Mouse (Mus musculus): ENCODE results near the gene Slc25a34. TPM values are rescaled to one million over a fixed set of nuclear protein-coding genes. Genes with fewer than 3 reads are reported as not detected.
A peak's percentile ranks its signal among the peaks of the same experiment; 100 is the strongest.

The Slc25a34 gene
- total RNA-seq, 2 experiments from 2014 or later: 1.8 to 3.2 TPM

DNA sequence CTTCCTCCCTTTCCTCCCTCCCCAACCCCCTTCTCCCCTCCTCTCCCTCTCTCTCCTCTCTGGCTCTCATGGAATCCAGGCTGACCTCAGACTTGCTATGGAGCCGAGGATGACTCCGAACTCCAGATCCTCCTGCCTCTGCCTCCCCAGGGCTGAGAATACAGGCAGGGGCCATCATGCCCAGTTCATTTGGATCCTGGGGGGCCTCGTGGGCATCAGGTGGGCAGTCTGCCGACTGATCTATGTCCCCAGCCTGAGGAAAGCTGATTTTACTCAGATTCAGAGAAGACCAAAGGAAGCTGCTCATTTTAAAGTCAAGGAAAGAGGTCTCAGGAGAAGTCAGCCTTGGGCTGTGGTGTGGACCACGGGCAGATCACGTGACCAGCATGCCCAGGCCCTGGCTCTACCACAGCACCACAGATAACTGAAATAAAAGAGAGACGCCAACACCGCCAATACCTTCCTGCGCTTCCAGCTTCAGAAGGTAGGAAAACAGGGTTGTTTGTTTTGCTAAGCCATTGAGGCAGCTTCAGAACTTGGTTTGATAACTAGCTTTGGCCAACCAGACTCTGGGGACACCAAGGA is 4.2 kb downstream of the Slc25a34 start:
- DNase-seq (ENCODE audit: extremely low spot score in 1 of 2, low spot score in 1 of 2): no peak

DNA sequence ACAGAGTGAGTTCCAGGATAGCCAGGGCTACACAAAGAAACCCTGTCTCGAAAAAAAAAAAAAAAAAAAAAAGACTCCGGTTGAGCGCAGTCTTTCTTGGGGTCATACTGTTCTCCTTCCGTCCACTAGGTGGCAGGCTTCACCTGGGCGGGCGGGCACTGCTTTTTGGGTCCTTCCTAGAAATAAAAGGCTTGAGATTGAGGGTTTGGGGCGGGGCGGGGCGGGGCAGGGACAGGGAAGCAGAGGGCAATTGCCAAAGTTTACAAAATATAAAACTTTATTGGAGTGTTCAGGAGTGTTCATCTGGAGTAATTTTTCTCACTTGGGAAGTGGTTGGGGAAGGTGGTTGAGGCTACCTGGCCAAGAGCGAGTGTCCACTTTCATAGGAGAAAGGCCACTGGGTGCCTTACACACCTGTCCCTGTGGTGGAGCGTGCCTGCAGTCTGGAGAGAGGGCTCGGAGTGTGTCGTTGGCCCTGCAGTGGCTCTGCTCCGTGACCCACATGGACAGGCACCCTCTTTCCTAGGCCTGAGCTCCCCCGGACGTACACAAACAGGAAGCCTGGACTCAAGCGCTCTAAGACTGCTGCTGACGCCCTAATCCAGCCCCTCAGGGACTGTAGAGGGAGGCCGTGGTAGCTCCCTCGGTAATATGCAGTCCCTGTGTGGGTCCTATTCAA is 4.9 kb downstream of the Slc25a34 start, which contains the start of gene Tmem82:
Gene Tmem82, minus strand, starts transcription at position 69 of the 679 bp plus-strand sequence.
- peak; percentile 36 to 57 for DNase-seq (ENCODE audit: extremely low spot score in 1 of 2, low spot score in 1 of 2)

DNA sequence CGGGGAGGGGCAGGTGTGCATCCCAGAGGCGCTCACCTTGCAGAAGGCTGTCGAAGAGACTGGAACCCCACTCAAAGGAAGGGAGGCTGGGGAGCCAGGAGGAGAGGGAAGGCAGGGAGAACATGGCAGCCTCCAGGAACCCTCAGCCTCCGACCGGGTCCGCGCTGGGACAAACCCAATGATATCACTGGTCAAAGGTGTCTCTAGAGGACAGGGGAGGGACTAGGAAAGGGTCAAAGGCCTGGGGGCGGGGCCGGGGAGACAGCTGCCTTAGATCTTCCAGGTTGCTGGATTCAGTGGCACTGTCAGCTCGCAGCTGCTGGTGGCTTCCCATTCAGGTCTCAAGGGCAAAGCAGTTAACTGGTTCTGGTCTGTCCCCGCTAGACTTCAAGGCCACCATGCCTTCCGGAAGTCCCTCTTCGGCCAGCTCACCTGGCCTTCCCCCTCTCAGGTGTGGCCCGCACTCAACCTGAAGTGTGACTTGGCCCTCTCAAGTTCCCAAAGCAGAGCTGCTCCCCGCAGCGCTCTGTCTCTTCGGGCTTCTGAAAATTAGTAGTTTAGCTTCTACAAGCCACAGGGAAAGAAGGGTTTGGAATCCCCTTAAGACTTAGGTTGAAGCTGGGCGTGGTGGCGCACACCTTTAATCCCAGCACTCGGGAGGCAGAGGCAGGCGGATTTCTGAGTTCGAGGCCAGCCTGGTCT is 5.6 kb downstream of the Slc25a34 start:
- no peak for DNase-seq (ENCODE audit: extremely low spot score in 1 of 2, low spot score in 1 of 2)

DNA sequence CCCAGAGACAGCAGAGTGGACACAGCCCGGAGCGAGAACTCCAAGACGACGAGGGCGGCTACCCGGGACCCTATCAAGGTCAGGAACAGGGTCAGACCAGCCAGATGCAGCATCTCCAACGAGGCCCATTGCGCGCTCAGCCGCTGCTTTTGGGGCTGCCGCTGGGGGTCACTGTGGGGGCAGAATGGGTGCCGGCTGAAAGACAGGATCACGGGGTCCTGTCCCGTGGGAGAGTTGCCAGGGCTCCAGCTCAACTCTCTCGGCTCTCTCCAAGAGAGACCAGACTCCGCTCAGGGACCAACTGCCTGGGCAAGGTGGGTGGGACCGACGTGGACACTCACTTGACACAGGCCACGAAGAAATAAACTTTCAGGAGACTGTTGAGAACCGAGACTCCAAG is 6.3 kb downstream of the Slc25a34 start:
- DNase-seq (ENCODE audit: extremely low spot score in 1 of 2, low spot score in 1 of 2): peak in 1 of 2 experiments; percentile 61

DNA sequence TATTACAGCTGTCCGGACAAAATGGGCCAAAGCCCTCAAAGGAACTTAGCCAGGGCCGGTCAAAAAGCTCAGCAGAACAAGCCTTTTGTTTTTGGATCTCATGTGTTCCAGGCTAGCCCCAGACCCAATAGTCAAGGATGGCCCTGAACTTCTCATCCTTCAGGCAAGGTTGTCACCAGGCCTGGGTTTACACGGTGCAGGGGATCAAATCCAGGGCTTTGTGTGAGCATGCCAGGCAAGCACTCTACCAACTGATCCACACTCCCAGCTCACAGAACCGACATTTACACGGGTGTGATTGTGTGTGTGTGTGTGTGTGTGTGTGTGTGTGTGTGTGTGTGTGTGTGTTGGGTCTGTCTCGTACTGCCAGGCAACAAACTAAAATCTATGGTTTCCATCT is 6.8 kb downstream of the Slc25a34 start:
- no peak for DNase-seq (ENCODE audit: extremely low spot score in 1 of 2, low spot score in 1 of 2)

DNA sequence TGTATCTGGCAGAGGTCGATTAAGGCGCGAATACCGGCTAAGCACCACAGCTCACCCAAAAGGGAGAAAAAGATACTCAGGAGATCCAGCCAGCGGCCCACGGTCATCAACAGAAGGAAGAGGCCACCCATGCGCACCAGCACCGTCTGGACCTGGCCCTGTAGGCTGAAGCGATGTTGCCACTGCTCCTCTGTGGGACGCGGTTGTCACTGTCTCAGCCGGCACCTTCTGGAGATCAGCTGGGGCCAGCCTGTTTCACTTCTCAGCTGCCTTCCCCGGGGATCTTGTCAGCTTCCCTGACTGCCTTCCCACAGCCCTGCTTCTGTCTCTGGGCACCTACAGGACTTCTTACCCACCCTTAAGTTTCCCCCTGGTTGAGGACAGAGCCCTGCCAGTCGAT is 8.7 kb downstream of the Slc25a34 start:
- no peak for DNase-seq (ENCODE audit: extremely low spot score in 1 of 2, low spot score in 1 of 2)

DNA sequence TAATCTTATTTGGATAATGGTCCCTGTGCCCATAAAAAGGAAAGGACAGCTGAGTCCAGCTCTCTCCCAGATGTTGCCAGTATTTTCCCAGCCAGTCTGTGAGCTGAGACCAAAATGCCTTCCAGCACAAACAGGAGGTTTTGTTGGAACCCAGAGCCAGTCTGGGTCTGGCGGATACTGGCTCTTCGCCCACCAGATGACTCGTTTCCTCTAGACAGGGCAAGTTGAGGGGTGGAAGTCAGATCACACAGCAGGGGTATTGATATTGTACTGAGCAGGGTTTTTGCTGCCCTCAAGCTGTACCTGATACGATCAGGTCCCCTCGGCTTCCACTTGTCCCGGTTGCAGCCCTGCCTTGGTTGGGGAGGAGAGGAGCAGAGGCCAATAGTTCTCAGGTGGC is 14.1 kb downstream of the Slc25a34 start:
- no peak for DNase-seq (ENCODE audit: extremely low spot score in 1 of 2, low spot score in 1 of 2)

DNA sequence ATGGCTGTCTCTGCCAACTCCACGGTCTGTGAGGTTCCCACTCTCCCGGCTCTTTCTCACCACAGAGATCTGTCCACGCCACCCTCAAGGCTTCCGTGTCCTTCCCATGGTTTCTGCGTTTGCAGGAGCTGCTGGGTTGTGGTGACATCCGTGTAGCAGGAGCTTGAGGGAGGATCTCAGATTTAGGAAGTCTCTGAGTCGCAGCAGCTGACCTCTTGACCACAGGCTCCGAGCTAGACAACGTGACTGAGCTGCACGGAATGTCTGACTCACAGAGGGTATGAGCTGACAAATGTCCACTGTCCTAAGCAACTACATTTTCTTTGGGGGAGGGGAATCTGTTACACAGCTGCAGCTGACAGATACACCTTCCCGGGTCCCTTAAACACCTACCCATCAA is 17.8 kb downstream of the Slc25a34 start, which contains the start of gene Fblim1:
Gene Fblim1, minus strand, starts transcription at position 236 of the 400 bp plus-strand sequence.
- DNase-seq (ENCODE audit: extremely low spot score in 1 of 2, low spot score in 1 of 2): no peak

DNA sequence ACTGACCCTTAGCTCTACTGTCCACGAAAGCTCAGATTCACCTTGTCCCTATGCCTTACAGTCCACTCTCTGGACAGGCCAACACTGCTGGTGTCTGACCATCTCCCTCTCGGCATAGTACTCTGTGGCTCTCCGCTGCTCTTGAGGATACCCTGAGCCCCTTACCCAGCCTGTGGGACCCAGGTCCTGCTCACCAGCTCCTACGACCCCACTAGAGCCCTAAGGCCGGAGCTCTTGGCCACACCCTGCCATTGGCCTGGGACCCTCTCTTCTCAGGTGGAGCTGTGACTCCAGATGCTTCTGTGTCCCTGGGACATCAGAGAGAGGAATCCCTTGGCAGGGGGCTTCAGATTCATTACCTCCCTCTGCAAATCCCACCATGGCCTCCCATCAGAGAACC is 18.2 kb downstream of the Slc25a34 start:
- no peak for DNase-seq (ENCODE audit: extremely low spot score in 1 of 2, low spot score in 1 of 2)

DNA sequence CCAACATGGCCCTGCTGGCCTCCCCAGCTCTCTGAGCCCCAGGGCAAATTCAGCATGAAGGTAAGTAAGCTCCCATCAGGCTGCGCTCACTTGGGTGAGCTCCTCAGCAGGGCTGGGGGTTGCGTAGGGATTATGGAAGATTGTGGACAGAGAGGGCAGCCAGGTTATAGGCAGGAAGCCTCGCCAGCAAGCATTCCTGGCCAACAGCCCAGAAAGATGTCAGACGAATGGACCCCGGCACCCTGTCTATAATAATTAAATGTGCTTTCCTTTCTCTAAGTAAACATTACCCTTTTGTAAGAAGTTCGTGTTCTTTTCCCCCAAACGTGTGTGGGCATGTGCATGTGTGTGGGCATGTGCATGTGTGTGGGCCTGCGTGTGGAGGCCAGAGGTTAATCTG is 19.1 kb downstream of the Slc25a34 start:
- no peak for DNase-seq (ENCODE audit: extremely low spot score in 1 of 2, low spot score in 1 of 2)

DNA sequence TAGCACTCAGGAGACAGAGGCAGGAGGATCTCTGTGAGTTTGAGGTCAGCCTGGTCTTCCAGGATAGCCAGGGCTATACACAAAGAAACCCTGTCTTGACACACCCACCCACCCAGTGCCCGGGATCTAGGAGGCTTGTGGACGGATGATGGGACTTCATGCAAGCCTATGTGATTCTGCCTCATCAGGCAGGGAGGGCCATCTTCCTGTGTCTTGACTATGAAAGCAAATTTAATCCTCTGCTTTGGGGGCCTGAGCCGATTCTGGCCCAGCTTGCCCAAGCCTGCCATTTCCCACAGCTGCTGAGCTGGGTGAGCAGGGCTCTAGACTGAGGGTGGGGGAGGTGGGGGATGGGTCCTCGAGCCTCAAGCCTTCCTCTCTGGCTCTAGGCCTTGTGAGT is 19.7 kb downstream of the Slc25a34 start:
- DNase-seq (ENCODE audit: extremely low spot score in 1 of 2, low spot score in 1 of 2): no peak

DNA sequence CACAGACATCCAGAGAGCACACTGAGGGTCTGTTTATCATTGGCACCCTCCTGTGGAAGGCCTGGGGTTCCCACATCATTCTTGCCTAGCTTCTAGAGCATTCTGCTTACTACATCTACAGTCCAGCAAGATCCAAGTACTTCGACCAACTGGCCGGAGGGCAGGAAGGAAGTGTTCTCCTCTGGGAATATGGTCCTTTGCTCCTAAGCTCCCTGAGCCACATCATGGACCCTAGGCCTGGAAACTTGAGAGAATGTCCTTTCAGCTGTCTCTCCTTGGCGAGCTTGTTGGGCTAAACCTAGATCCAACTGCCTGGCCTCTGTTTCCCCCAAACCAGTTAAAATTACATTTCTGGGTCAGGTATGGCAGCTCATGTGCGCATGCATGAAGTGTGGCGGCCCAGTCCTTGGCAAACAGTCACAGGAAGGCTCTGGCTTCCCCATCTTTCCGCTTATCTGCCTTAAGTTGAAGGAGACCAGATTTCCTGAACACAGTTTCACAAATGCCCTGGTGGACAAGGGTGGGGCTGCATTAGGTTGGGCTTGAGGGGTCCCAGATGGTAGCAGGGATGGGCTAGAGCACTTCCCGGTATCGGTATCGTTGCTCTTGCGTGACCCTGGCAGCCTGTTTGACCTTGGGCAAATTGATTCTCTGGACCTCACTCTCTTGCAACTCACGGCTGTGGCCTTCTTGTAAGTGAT is 20.9 kb downstream of the Slc25a34 start:
- DNase-seq (ENCODE audit: extremely low spot score in 1 of 2, low spot score in 1 of 2): no peak

DNA sequence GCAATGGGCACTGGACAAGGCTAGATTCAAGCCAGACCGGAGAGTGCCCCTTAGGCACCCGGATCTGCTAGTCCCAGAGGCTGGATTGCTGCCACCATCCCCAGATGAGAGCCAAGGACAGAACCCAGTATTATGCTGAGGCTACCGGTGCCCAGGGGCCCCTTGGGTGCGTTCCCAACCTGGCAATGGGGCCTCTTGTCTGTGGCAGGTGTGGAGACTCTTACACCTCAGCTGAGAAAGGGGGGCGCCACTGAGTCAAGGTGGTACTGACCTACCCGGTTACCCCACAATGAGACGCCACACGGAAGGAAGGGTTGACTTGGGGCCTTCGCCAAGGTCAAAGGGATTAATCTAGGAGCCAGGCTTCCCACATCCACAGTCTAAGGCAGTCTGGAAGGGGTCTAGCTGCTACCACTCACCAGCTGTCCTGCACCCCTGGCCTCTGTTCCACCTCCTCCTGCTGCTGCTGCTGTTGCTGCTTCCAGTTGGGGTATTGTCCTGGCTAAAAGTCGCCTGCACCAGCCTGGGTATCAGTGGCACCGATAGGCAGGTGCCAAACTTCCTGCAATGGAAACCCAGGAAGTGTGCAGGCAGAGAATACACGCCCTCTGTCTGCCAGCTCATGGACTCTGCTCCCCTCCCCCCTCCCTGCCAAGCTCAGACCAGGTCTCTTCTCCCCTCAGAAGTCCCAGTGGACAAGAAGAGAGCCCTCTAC is 22.3 kb downstream of the Slc25a34 start:
- DNase-seq (ENCODE audit: extremely low spot score in 1 of 2, low spot score in 1 of 2): no peak

DNA sequence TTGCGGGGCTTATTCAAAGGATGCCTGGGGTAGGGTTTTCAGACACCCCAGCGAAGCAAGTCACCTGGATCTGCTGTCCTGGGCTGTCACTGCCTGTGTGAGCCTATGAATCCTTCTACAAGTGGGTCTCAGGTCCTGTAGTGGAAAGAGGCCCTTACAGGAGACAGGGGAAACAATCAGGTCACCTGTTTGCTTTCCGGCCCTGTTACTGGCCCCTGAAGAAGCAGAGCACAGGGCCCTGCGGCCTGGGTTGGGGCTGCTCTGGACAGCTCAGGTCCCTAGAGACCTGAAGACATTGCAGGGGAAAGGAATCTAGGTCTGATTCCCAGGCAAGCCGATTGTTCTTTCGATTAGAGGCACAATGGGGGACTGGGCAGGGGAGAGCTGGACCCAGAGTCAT is 23.3 kb downstream of the Slc25a34 start:
- no peak for DNase-seq (ENCODE audit: extremely low spot score in 1 of 2, low spot score in 1 of 2)

DNA sequence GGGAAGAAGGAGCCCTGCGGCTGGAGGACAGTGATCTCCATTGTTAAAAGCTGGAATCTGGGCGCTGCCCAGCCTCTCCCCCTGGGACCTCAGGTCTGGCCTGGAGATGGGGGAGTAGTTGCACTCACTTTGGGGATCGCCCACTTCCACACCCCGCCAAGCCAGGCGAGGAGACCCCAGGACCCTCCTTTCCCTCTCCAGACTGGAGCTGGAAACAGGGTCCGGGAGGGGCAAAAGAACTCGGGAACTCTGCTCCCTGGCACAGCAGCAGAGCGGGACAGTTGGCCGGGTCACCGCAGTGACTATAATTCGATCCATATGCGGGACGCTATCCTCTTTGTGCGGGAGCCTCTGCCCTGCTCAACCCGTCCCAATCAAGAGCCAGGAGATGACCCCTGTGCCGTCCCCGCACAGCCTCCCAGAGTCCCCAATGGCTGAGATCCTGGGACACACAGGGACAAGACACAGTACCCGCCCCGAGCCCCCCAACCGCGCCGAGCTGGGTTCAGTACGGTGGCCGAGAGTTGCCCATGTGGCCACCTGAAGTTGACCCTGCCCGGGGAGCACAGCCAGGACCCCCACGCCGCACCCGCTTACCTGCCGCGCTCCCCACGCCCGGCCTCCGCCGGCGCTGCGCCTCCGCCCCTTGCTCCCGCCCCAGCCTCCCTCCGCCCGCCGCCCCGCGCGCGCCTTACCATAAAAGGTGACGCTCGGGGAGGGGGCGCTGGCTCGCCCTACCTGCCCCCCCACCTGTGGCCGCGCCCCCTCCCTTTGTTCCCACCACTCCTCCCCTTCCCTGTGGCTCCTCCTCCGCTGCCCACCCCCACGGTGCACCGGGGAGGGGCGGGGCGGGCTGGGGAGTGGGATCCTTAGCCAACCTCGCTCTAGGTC is 24.1 kb downstream of the Slc25a34 start:
- no peak for DNase-seq (ENCODE audit: extremely low spot score in 1 of 2, low spot score in 1 of 2)

DNA sequence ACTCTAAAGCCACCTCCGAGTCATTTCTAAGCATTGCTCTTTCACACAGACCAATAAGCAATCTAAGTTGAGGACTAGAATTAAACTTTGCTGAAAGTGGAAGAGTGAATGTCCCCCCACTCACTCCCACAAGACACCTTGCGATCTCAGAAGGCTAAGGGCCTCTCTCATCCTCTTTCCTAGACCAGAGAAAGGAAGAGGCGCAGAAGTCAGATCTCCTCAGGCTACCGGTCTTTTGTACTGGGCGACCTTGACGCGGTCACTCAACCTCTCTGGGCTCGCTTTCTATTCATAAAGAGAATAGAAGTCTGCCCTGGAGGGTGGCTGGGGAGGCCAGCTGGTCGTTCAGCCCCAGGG is 24.7 kb downstream of the Slc25a34 start:
- no peak for DNase-seq (ENCODE audit: extremely low spot score in 1 of 2, low spot score in 1 of 2)

DNA sequence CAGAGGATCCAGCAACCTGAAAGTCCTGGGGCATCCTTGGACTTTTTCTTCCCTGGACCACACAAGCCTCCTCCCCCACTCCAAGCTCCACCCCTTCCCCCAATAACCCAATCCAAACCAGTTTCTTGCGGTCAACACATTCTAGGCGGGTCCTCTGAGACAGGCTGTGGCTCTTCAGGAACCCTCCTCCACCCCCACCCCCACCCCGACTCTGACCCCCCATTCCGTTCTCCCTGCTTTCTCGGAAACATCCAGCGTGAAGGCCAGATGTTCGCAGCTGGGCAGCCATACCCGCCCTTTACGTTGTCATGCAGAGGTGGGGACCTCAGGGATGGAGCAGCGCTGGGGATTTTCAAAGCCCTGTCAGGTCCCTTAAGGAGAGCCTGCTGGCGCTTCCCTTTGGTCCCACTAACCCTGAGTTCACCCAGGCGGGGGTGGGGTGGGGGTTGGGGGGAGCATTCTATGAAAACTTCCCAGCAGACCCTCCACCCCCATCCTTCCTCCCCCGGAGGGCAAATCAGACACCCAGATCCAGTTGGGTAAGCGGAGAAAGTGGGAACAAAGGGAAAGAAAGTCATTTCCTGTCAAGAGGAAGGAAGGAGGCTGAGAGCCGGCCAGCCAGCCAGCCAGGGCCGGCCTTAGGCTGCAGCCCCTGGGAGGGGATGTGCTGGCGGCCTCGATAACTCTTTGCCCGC is 25.3 kb downstream of the Slc25a34 start:
- DNase-seq (ENCODE audit: extremely low spot score in 1 of 2, low spot score in 1 of 2): no peak

DNA sequence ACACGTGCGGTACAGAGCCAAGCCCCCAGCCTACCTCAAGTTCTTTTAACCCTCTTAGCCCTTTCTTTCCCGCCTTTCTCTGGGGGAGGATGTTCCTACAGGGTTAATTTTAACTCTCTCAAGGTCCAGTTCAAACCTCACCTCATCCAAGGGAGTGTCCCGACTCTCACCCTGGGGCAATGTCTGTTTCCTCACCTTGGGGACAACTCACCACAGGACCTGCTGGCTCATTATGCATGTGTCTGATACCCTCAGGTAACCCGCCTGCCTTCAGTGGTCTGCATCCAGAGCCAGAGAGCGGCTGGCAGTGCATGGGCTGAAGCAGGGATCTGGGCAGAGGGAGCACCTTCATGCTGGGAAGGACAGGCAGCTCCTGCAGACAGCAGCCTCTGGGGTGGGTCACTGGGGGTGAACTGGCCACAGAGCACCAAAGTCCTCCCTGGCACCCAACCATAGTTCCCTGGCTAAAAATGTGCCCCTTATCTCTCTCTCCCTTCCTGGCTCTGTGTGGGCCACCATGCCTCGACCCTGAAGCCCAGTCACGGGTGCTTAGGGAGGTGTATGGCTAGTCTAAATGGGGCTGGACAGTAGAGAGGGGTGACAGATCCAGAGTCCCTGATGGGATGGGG is 26.8 kb downstream of the Slc25a34 start:
- no peak for DNase-seq (ENCODE audit: extremely low spot score in 1 of 2, low spot score in 1 of 2)
